Mouse (Mus musculus): ENCODE results near the gene Gkn1.

The Gkn1 gene

GRCm38 (mm10) chr6:87323381-87323780, 27.4 kb downstream of the Gkn1 start:
- DNase-seq (ENCODE audit: low read depth, low spot score) = no peak

- no peak for DNase-seq (ENCODE audit: low read depth, low spot score)
Observed at GRCm38 (mm10) chr6:87318651-87319050, 32.1 kb downstream of the Gkn1 start.

- DNase-seq (ENCODE audit: low read depth, low spot score) = no peak
Observed at GRCm38 (mm10) chr6:87316966-87317365, 33.8 kb downstream of the Gkn1 start.

GRCm38 (mm10) chr6:87312761-87313160, 38.0 kb downstream of the Gkn1 start:
- DNase-seq (ENCODE audit: low read depth, low spot score) = no peak

- no peak for DNase-seq (ENCODE audit: low read depth, low spot score)
Observed at GRCm38 (mm10) chr6:87304486-87304885, 46.3 kb downstream of the Gkn1 start.

- DNase-seq (ENCODE audit: low read depth, low spot score) = no peak
Observed at GRCm38 (mm10) chr6:87302746-87303145, 48.0 kb downstream of the Gkn1 start.

GRCm38 (mm10) chr6:87301991-87302390, 48.8 kb downstream of the Gkn1 start:
- DNase-seq (ENCODE audit: low read depth, low spot score) = no peak

Measured in c-Kit-negative CD71-positive TER-119-positive erythroid progenitor cells, embryonic 14.5 days (primary cell).